Mouse (Mus musculus) left cerebral cortex, postnatal 14 days (tissue): Measurements from ENCODE around the gene Gm20388. TPM values are rescaled to one million over a fixed set of nuclear protein-coding genes. Genes with fewer than 3 reads are reported as not detected.

Experiments
- DNase-seq, 2 experiments: peaks; one replicate each; pipeline ENCODE4 v3.0.0; 2021 to 2022; ENCODE audit warnings: low spot score in 2 of 2, mixed read lengths in 1 of 2
- intact Hi-C: fragments of 180-260 bp; cut with DNase I; formaldehyde crosslinking; loops from one replicate; pipeline ENCODE4 v1.15.1; 2025
- total RNA-seq, 2 experiments: library from RNA; stranded (reverse); gene quantifications; 2 replicates each; pipeline ENCODE4 v1.2.3; 2021

The Gm20388 gene
- total RNA-seq, 2 experiments from 2014 or later = 2.8 to 7.3 TPM

GRCm38 (mm10) chr8:121946351-121946750 lies 2035.7 kb downstream of the Gm20388 start:
- DNase-seq = no peak
- intact Hi-C loops = no loop called here

- DNase-seq = no peak
Observed at GRCm38 (mm10) chr8:121947047-121947752, 2036.6 kb downstream of the Gm20388 start.

GRCm38 (mm10) chr8:121947753-121948141 lies 2037.1 kb downstream of the Gm20388 start:
- intact Hi-C loops = no loop called here
- peak; percentile 84 to 90 for DNase-seq

More at GRCm38 (mm10) chr8:121947047-121947752, 2036.6 kb downstream of the Gm20388 start:
- intact Hi-C loops = no loop called here

DNA sequence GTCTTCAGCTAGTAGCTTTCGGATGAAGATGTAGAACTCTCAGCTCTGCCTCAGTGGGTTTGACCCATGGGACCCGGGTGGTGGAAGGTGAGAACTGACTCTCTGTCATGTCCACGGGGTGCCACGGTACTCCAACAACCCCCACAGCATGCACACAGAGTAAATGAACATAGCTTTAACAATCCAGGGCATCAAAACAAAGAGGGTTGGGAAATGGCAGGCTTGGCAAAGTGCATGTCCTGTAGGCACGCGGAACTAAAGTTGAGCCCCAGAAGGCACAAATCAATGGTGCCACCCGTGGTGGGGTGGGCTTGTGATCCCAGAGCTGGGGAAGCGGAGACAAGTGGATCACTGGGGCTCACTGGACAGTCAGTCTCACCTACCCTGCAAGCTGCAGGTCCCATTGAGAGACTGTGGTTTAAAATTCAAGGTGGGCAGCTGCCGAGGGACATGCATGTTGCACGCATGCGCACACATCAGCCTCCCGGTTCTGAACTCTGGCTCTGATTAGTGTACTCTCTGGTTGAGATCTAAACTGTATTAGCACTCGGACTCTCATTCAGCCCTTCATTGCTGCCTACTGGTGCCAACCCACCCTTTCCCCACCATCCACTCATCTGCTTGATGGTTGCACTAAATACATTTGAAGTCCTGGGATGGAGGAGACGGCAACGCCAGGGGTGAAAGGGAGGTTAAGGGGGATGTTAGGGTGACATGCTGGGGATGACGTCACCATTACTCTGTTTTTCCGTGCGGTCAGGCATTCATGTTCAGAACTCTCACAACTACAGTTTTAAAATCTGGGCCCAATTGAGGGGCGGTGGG lies 2037.9 kb downstream of the Gm20388 start:
- no peak for DNase-seq
- intact Hi-C loops = no loop called here

DNA sequence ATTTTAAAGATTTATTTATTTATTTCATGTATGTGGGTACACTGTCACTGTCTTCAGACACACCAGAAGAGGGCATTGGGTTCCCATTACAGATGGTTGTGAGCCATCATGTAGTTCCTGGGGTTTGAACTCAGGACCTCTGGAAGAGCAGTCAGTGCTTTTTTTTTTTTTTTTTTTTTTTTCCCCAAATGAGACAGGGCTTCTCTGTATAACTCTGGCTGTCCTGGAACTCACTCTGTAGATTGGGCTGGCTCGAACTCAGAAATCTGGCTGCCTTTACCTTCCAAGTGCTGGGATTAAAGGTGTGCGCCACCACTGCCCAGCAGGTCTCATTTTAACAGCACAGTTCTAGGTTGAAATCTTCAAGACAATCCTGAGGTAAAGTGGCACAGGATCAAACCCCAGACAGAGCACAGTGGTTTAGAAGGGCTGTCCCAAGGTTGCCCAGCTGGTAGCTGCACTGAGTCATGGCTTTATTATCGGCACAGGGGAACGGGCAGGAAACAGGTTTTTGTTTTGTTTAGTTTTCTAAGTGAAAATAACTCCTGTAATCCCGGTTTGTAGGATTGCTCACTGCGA lies 2038.7 kb downstream of the Gm20388 start, which contains the start of gene Banp:
Gene Banp, plus strand, starts transcription at position 529 of the 579 bp plus-strand sequence.
- intact Hi-C loops = no loop called here
- DNase-seq = no peak

DNA sequence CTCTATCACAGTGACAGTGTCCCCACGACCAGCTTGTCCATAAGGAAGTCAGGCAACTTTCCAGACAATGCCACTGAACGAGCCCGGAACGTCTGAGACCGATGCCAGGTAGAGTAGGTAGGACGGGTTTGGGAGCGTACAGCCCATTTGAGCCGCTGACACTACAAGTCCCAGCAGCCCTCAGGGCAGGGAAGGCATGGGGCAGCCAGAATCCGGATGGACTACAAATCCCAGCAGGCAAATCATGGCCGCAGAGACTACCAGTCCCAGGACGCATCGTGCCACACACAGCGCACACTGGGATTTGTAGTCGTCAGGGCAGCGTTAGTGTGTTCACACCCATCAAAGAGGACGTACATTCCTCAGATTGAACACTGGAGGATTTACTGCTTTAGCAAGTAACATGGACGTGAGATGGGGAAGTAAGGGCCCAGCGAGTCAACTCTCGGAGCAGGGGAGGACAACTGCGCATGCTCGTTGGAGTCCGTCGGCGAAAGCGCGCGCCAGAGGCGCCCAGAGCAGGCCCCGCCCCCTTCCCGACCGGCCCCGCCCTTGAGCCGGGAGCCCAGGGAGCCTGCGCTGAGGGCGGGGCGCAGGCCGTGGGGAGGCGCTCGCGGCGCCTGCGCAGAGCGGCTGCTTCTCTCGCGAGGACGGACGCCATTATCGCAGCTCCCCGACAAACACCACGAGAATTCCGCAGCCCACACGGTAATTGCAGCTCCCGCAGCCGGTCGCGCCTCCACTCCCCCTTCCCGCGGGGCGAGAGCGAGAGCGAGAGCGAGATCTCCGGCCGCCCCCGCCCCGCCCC lies 2039.5 kb downstream of the Gm20388 start:
- peak; percentile 98 to 99 for DNase-seq
- intact Hi-C loops = no loop called here

DNA sequence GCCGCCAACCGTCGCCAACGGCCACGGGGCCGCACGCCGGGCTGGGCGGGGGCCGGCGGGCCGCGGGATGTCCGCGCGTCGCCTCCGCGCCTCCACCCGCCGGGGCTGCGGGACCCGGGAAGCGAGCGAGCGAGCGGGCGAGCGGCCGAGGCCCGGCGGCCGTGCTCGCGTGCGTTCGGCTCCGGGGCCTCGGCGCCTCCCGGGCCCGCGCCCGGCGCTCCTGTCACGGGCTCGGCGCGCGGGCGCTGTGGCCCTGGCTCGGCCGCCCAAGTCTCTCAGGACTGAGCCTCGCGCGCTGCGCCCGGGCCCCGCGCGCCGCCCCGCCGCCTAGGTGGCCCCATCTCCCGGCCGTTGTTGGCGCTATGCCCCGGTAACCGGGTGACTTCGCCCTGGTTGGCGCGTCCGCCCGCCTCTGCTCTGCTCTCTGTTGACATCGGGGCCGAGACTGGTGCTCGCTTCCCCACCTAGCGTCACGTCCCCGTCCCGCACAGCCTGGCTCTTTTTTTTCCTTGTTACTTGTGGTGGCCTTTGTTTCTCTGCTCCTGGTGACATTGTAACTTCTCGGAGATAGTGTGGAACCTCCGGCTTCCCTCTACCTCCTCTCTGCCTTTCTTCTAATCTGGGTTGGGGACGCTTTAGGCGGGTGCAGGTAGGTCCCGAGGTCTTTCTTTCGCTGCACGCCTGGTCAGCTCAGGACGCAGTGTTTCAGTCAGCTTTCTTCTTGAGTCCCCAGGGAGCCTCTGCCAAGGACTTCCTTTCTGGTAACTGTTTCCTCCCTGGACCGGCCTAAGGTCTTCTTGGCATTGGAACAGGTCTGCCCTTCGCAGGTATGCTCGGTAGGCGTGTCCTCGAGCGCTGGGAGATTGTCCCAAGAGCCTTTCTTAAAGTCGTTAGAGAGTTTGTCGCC lies 2040.4 kb downstream of the Gm20388 start:
- intact Hi-C loops = no loop called here
- peak; percentile 57 to 58 for DNase-seq

DNA sequence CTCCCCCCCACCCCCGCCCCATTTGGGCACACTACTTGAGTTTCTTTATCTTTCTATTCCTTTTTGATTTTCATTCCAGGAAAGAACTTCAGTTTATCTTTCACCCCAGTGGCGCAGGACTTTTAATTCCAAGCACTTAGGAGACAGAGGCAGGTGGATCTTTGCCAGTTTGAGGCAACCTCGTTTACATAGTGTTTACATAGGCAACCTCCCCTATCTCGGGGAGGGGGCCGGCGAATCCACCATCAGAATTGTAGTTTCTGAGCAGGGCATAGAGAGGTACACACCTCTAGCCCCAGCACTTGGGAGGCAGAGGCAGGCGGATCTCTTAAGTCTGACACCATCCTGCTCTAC lies 2041.0 kb downstream of the Gm20388 start:
- intact Hi-C loops = no loop called here
- DNase-seq = no peak

GRCm38 (mm10) chr8:121952122-121952521 lies 2041.5 kb downstream of the Gm20388 start:
- intact Hi-C loops = no loop called here
- DNase-seq = no peak

DNA sequence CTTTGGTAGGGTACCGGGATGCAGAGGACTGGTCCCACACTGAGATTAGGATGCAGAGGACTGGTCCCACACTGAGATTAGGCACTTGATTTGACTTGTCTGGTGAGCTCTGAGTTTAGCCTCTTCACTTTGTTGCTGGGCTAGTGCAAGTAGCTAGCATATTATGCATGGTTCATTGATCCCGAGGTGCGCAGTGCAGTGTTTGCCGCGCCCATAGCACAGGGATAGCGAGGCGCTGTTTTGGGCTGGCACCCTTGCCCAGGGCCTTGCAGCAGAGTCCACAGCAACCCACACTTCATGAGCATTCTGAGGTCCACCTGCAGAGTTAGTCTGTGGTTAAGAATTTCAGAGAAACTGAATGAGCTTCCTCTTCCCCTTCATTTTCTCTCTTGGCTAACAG lies 2042.2 kb downstream of the Gm20388 start:
- intact Hi-C loops = no loop called here
- no peak for DNase-seq

DNA sequence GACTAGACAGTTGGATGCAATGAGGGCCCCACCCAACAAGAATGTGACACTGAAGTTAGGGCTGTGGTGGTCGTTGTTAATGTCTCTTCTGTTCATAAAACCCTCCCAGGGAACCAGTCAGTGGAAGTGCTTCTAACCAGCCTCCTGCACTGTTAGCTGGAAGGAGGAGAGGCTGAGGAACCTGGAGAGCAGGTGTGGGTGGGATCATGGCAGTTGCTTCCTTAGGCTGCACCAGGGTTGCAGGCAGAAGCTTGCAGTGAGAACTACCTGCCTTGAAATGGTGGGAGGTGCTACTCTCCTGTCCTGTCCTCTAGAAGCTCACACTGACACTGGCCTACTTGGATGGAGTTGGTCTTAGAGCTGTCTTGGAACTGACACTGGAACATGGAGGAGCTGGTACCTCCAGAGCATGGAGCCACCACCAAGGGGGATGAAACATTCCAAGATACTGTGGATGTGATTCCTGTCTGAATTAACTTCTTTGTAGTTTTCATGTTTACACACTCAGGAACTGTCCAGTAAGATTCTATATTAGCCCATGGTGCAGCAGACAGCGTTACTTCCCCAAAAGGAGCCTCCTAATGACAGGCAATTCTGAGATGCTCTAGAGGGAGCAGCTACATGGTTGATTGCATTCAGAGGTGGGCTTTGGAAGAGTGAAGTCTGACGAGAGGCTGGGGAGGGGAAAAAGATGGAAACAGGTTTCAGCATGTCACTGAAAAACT lies 2043.3 kb downstream of the Gm20388 start:
- intact Hi-C loops = no loop called here
- DNase-seq = no peak

- intact Hi-C loops = no loop called here
- no peak for DNase-seq
Observed at GRCm38 (mm10) chr8:121954981-121955555, 2044.4 kb downstream of the Gm20388 start.

DNA sequence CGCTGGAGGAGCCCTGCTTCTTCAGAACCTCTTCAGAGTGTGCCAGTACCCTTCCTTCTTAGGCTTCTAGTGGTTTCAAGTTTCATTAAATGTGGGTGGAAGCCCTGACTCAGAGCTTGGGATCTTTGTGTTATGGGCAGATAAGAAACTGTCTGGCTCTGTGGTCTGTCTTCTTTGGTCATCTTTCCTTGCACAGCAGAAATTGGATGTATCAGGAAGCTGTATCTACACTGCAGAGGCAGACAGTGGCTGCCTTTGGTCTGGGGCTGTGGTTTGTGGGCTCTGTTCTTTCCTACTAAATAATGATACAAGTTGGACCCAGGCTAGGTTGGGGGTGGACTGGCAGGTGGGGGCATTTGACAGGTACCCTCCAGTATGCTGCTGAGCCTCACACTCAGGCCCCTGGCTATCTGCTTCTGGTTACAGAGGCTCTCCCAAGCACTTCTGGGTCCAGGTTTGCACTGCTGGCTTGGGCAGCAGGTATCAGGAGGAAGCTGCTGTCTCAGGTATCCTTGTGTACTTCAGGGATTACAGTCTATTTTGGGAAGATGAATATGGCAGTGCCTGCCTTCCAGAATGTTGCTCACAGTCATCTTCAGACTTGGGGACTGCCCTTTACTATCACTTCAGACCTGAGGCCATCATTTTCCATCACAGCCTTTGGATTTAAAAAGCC lies 2045.3 kb downstream of the Gm20388 start:
- intact Hi-C loops = no loop called here
- DNase-seq = no peak

- intact Hi-C loops = no loop called here
- no peak for DNase-seq
Observed at GRCm38 (mm10) chr8:121958395-121958794, 2047.8 kb downstream of the Gm20388 start.

GRCm38 (mm10) chr8:121962892-121963291 lies 2052.3 kb downstream of the Gm20388 start:
- intact Hi-C loops = no loop called here
- no peak for DNase-seq

DNA sequence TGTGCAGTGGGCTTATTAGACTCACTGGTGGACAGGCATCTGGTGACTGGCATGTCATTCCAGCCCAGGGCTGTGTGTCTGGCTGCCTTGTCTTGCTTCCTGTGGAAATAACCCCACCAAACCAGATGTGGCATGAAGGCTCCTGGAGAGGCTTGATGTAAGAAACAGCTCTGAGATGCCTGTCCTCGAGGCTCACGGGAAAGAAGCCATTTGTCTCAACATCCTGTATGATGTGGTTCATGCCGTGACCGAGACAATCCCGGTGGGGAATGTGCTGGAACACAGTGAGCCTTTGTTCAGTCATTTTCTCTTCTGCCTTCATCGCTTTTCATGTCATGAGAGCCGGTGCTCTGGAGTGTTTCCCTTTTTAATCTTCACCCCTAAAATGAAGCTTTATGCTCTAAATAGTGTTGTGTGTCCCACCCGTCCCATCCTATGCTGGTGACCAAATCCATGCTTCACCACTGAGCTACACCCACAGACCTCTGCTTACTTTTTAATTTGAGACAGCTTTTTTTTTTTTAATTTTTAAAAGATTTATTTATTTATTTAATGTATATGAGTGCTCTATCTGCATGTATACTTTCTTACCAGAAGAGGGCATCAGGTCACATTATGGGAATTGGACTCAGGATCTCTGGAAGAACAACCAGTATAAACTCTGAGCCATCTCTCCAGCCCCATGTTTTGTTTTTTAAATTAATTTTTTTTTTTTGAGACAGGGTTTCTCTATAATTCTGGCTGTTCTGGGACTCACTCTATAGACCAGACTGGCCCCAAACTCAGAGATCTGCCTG lies 2054.3 kb downstream of the Gm20388 start:
- DNase-seq = no peak
- intact Hi-C loops = no loop called here
